Mouse (Mus musculus) brown adipose tissue, adult 24 weeks (tissue): ENCODE measurements at regions not wholly inside any gene's neighbourhood (a gene's known extent, or its start where the extent isn't known, plus 50 kb on each side); places are given as distances from the start of the nearest gene placed in this dataset.
A peak's percentile ranks its signal among the peaks of the same experiment; 100 is the strongest.

Source experiments
- H3K27ac ChIP-seq: fragments of 200-500 bp; replicated peaks from 2 replicates; pipeline ENCODE4 v1.5.1; 2012; ENCODE audit warnings: low read depth, mild to moderate bottlenecking, low read length
- H3K4me1 ChIP-seq: fragments of 200-500 bp; 2 replicates; pipeline ENCODE4 v1.6.1; 2012; ENCODE audit warnings: low read length, mixed read lengths; ENCODE audit not compliant: control insufficient read depth, insufficient read depth, insufficient read length
- H3K4me3 ChIP-seq: fragments of 200-500 bp; 2 replicates; pipeline ENCODE4 v1.5.1; 2012; ENCODE audit warnings: low read depth, mild to moderate bottlenecking, low read length, moderate library complexity; ENCODE audit not compliant: insufficient read depth

- Histone ChIP-seq H3K27ac (no peak overlapping the region), H3K4me3 (no peak overlapping the region), H3K4me1 (no peaks in the 10 kb centered on the region)
These were observed 103.6 kb upstream of the Ssbp2 start for GRCm38 (mm10) chr13:91356516-91356915.

- no peak overlapping the region for H3K27ac ChIP-seq
- H3K4me1 ChIP-seq = no peaks in the 10 kb centered on the region
- no peak overlapping the region for H3K4me3 ChIP-seq
These were observed 100.0 kb upstream of the Ssbp2 start for GRCm38 (mm10) chr13:91360121-91360520.

GRCm38 (mm10) chr13:91365270-91365952 lies 94.7 kb upstream of the Ssbp2 start:
- Histone ChIP-seq H3K4me1 (no peaks in the 10 kb centered on the region; the same call in 1 of the 2 replicates), H3K4me3 (no peak overlapping the region), H3K27ac (no peak overlapping the region)

DNA sequence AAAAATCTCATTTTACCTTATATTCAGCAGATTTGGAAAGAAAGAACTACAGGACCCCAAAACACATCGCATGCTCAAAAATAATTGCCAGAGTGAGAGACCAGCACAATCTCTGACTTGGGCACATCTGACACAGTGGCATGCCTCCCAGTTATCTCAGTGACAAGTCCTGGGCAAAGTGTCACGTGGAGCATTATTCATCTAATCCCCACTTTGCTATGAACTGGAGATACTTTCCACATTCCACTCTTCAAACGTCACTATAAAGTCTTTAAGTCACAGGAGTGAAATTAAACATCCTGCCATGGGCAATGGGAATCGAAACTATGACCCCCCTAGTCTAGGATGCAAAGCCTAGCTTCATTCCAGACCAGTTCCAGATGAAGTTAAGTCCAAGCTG lies 93.5 kb upstream of the Ssbp2 start:
- Histone ChIP-seq H3K4me3 (no peak overlapping the region), H3K27ac (no peak overlapping the region), H3K4me1 (peaks cover 2% of the 10 kb centered on the region; the same call in 1 of the 2 replicates)

DNA sequence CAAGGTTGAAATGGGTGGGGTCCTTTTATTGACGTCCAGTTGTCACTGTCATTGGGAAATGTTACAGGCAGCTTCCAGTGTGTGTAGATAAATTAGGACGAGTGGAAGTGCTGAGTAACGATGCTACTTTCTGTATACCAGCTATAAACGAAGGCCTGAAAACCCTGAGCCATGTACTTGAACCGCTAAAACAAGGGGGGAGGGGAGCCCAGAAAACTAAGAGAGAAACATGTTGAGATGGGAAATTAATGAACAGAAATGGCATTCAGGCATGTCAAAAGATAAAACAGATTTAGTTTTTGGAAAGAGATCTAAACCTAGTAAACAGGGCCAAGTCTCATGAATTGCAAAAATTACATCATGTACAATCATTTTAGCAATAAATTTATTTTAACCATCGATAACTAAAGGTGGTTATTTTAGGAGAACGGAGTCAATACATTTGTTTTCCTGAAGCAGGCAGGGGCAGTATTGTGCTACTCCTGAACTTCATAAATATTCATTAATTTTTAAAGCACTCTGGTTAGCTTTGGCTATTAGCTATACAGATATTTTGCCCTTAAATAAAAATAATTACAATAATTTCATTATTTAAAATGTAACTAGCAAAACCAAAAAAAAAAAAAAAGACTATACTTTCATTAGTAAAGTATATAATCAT lies 92.1 kb upstream of the Ssbp2 start:
- H3K4me3 ChIP-seq = no peak overlapping the region
- no peak overlapping the region for H3K27ac ChIP-seq
- H3K4me1 ChIP-seq = peaks cover 10% of the 10 kb centered on the region; the same call in 1 of the 2 replicates

- H3K27ac ChIP-seq = no peak overlapping the region
- H3K4me1 ChIP-seq = peaks cover 10% of the 10 kb centered on the region; the same call in 1 of the 2 replicates
- H3K4me3 ChIP-seq = no peak overlapping the region
These were observed 91.4 kb upstream of the Ssbp2 start for GRCm38 (mm10) chr13:91368664-91369063.

GRCm38 (mm10) chr13:91370021-91370420 lies 90.1 kb upstream of the Ssbp2 start:
- H3K27ac ChIP-seq = peak overlapping the region; percentile 92
- H3K4me3 ChIP-seq = peak overlapping the region; percentile 62
- peaks cover 14% of the 10 kb centered on the region; the same call in 1 of the 2 replicates for H3K4me1 ChIP-seq

GRCm38 (mm10) chr13:91370441-91370840 lies 89.6 kb upstream of the Ssbp2 start:
- Histone ChIP-seq H3K27ac (peak overlapping the region; percentile 92), H3K4me1 (peaks cover 15% of the 10 kb centered on the region; the same call in 1 of the 2 replicates), H3K4me3 (peak overlapping the region; percentile 62)

- Histone ChIP-seq H3K4me1 (peaks cover 15% of the 10 kb centered on the region; the same call in 1 of the 2 replicates), H3K27ac (peak overlapping the region; percentile 92), H3K4me3 (peak overlapping the region; percentile 62)
These were observed 89.0 kb upstream of the Ssbp2 start for GRCm38 (mm10) chr13:91370886-91371595.

DNA sequence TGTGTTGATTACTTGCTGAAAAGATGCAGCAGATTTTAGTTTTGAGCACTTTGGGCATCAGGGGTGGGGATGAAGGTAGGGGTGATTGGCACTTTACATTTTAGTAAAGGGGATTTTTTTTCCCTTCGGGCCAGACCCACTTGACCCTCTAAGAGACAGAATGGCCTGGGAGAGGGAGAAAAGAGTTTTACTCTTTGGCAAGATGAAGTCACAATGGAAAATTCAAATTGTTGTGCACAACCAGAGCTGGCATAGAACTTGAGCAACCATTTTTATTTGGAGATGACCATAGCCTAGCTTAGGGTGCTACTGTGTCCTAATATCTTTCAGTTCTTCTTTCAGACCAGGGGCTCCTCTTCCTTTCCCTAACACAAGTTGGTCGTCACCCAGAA lies 88.5 kb upstream of the Ssbp2 start:
- Histone ChIP-seq H3K4me3 (peak overlapping the region; percentile 62), H3K27ac (peak overlapping the region; percentile 92)

GRCm38 (mm10) chr13:91372130-91372875 lies 87.8 kb upstream of the Ssbp2 start:
- Histone ChIP-seq H3K4me3 (no peak overlapping the region), H3K4me1 (peaks cover 15% of the 10 kb centered on the region; the same call in 1 of the 2 replicates), H3K27ac (0 out of 2 replicates have a peak overlapping the region, but pooled peaks have one; percentile 5)

More for the DNA sequence above, 88.5 kb upstream of the Ssbp2 start:
- H3K4me1 ChIP-seq = peaks cover 15% of the 10 kb centered on the region; the same call in 1 of the 2 replicates

DNA sequence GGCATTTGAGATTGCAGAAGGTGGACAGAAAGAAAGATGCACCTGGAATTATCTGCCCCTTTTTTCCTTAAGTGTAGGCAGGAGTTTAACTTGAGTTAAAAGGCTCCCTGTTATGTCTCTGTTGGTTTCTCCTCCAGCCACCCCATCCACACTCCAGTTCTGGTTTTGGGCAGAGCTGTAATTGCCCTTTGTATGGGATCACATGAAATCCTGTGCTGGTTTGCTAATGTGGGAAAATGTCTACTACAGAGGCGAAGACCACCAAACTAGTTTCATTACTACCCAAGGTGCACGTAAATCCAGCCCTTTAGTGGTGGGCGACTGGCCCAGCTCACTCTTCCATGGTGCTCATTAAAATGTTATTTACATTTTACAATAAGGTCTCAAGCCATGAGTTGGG lies 85.9 kb upstream of the Ssbp2 start:
- Histone ChIP-seq H3K4me1 (peaks cover 18% of the 10 kb centered on the region), H3K27ac (0 out of 2 replicates have a peak overlapping the region, but pooled peaks have one; percentile 51), H3K4me3 (no peak overlapping the region; the same call in 1 of the 2 replicates)

- Histone ChIP-seq H3K4me3 (no peak overlapping the region), H3K27ac (no peak overlapping the region), H3K4me1 (peaks cover 16% of the 10 kb centered on the region)
These were observed 83.5 kb upstream of the Ssbp2 start for GRCm38 (mm10) chr13:91376556-91376955.

DNA sequence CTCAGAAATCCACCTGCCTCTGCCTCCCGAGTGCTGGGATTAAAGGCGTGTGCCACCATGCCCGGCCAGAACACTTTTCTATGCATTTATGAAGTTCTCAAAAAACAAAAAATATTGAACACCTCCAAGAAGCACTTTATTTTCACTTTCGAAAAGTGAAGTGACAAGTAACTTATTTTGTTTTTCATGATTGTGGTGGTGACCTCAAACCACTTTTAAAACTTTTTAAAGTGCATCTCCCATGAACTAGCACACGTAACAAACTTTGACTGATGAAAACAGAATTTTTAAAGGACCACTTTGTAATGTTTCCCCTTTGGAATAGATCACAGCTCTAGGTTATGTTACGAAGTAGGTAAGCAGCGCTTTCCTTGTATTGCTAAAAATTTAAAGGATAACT lies 82.7 kb upstream of the Ssbp2 start:
- no peak overlapping the region for H3K4me3 ChIP-seq
- 0 out of 2 replicates have a peak overlapping the region, but pooled peaks have one; percentile 12 for H3K27ac ChIP-seq
- H3K4me1 ChIP-seq = peaks cover 9% of the 10 kb centered on the region
